Mouse (Mus musculus) embryonic fibroblast, embryonic 13.5 days (primary cell): ENCODE measurements around the gene Wasl.

Experiments used
- CTCF ChIP-seq: IDR thresholded peaks from 2 replicates; pipeline ENCODE4 v1.5.1; 2011; ENCODE audit warnings: mild to moderate bottlenecking, control low read depth, low read length, moderate library complexity, borderline replicate concordance; ENCODE audit not compliant: insufficient read depth
- POLR2A ChIP-seq: IDR thresholded peaks from 2 replicates; pipeline ENCODE4 v1.6.1; 2011; ENCODE audit warnings: low read depth, mild to moderate bottlenecking, control low read depth, low read length, moderate library complexity

GRCm38 (mm10) chr6:24632061-24632460, 32.7 kb downstream of the Wasl start:
- no peak for TF ChIP-seq CTCF
- no peak for TF ChIP-seq POLR2A
